Mouse (Mus musculus): ENCODE measurements around the gene Gmeb1.

The Gmeb1 gene

GRCm38 (mm10) chr4:132178630-132179059 is 82.8 kb downstream of the Gmeb1 start:
- in situ Hi-C loops (cut with MboI, MseI) = no loop called here

GRCm38 (mm10) chr4:132176474-132176873 is 84.9 kb downstream of the Gmeb1 start:
- in situ Hi-C loops (cut with MboI, MseI) = no loop called here
